Mouse (Mus musculus) lung, postnatal 36 days (tissue): ENCODE results near the gene Fgf3.

ENCODE experiments used
- DNase-seq: peaks from one replicate; pipeline ENCODE4 v3.0.0; 2022; ENCODE audit warnings: mixed read lengths

Fgf3 gene

GRCm38 (mm10) chr7:144837891-144838488, at the start of gene Fgf3:
Gene Fgf3, plus strand, starts transcription at chr7:144838083.
- DNase-seq, result no peak

- no peak for DNase-seq
Measured at GRCm38 (mm10) chr7:144788631-144789030, 49.3 kb upstream of the Fgf3 start.

GRCm38 (mm10) chr7:144789601-144790556, 48.0 kb upstream of the Fgf3 start:
- no peak for DNase-seq

- no peak for DNase-seq
Measured at GRCm38 (mm10) chr7:144791426-144791825, 46.5 kb upstream of the Fgf3 start.

GRCm38 (mm10) chr7:144793296-144793695, 44.6 kb upstream of the Fgf3 start:
- DNase-seq, result no peak

GRCm38 (mm10) chr7:144795976-144796474, 41.9 kb upstream of the Fgf3 start:
- no peak for DNase-seq

- no peak for DNase-seq
Measured at GRCm38 (mm10) chr7:144796986-144797735, 40.7 kb upstream of the Fgf3 start.

GRCm38 (mm10) chr7:144798471-144798870, 39.4 kb upstream of the Fgf3 start:
- peak; percentile 9 for DNase-seq

GRCm38 (mm10) chr7:144807036-144807435, 30.8 kb upstream of the Fgf3 start:
- no peak for DNase-seq

GRCm38 (mm10) chr7:144807976-144808577, 29.8 kb upstream of the Fgf3 start:
- no peak for DNase-seq

GRCm38 (mm10) chr7:144811521-144811920, 26.4 kb upstream of the Fgf3 start:
- DNase-seq, result peak; percentile 6

- DNase-seq, result no peak
Measured at GRCm38 (mm10) chr7:144821901-144822300, 16.0 kb upstream of the Fgf3 start.

- DNase-seq, result no peak
Measured at GRCm38 (mm10) chr7:144823988-144824387, 13.9 kb upstream of the Fgf3 start.

GRCm38 (mm10) chr7:144828369-144828768, 9.5 kb upstream of the Fgf3 start:
- DNase-seq, result no peak

GRCm38 (mm10) chr7:144838522-144839503, 930 bp downstream of the Fgf3 start:
- DNase-seq, result no peak

- peak; percentile 57 for DNase-seq
Measured at GRCm38 (mm10) chr7:144846158-144846557, 8.3 kb downstream of the Fgf3 start.

GRCm38 (mm10) chr7:144847067-144847466, 9.2 kb downstream of the Fgf3 start, which contains the start of gene Fgf4:
Gene Fgf4, plus strand, starts transcription at chr7:144847367.
- DNase-seq, result no peak

GRCm38 (mm10) chr7:144851321-144851720, 13.4 kb downstream of the Fgf3 start:
- DNase-seq, result no peak

GRCm38 (mm10) chr7:144854966-144855365, 17.1 kb downstream of the Fgf3 start:
- DNase-seq, result no peak

- no peak for DNase-seq
Measured at GRCm38 (mm10) chr7:144857158-144857557, 19.3 kb downstream of the Fgf3 start.

- DNase-seq, result no peak
Measured at GRCm38 (mm10) chr7:144857826-144858342, 20.0 kb downstream of the Fgf3 start.
